Mouse (Mus musculus) neural tube, embryonic 14.5 days (tissue): ENCODE data around the gene Hhat. TPM values are rescaled to one million over a fixed set of nuclear protein-coding genes. Genes with fewer than 3 reads are reported as not detected.
A peak's percentile ranks its signal among the peaks of the same experiment; 100 is the strongest.

ENCODE experiments used
- ATAC-seq: fragments of 200-750 bp; cut with Nextera tagmentation; 2 replicates; pipeline ENCODE4 v1.8.0; 2017; ENCODE audit warnings: low read depth, mild to moderate bottlenecking, moderate TSS enrichment, moderate library complexity
- H3K27ac ChIP-seq: fragments of 300-500 bp; sonication (generic); 2 replicates; pipeline ENCODE4 v1.5.1; 2014; ENCODE audit warnings: low read depth, mild to moderate bottlenecking, control low read depth, low read length, moderate library complexity, mixed read lengths
- H3K27me3 ChIP-seq: fragments of 300-500 bp; sonication (generic); 2 replicates; pipeline ENCODE4 v1.6.1; 2014; ENCODE audit warnings: low read length; ENCODE audit not compliant: control insufficient read depth, insufficient read depth
- H3K36me3 ChIP-seq: fragments of 300-500 bp; sonication (generic); 2 replicates; pipeline ENCODE4 v1.6.1; 2014; ENCODE audit warnings: low read length, mixed read lengths; ENCODE audit not compliant: control insufficient read depth, insufficient read depth
- H3K4me1 ChIP-seq: fragments of 300-500 bp; sonication (generic); 2 replicates; pipeline ENCODE4 v1.6.1; 2014; ENCODE audit warnings: low read length; ENCODE audit not compliant: control insufficient read depth, insufficient read depth
- H3K4me2 ChIP-seq: fragments of 300-500 bp; sonication (generic); 2 replicates; pipeline ENCODE4 v1.6.1; 2014; ENCODE audit warnings: mild to moderate bottlenecking, low read depth, low read length, control low read depth
- H3K4me3 ChIP-seq: fragments of 300-500 bp; sonication (generic); 2 replicates; pipeline ENCODE4 v1.5.1; 2014; ENCODE audit warnings: low read depth, low read length, control low read depth, mixed read lengths
- H3K9ac ChIP-seq: fragments of 300-500 bp; sonication (generic); replicated peaks from 2 replicates; pipeline ENCODE4 v1.6.1; 2014; ENCODE audit warnings: low read depth, mild to moderate bottlenecking, control low read depth, low read length, mixed read lengths
- H3K9me3 ChIP-seq: fragments of 300-500 bp; sonication (generic); 2 replicates; pipeline ENCODE4 v1.6.1; 2016; ENCODE audit warnings: low read length; ENCODE audit not compliant: control insufficient read depth
- WGBS: fragments of 180-500 bp; shearing (Covaris S2); extraction: QIAGEN DNeasy Blood & Tissue Kit; methylation state at CpG from one replicate; pipeline ENCODE4 v1.1.7; 2014; 5-methylcytosine and 5-hydroxymethylcytosine counted together
- polyA plus RNA-seq: library from polyadenylated mRNA; unstranded; fragments of >200 nt; fragmentation: Nextera tagmentation; extraction: Ambion mirVana; gene quantifications from 2 replicates; pipeline ENCODE4 v1.2.1, GENCODE M21; 2014

The Hhat gene
- polyA plus RNA-seq, 1 experiment from 2014 or later: 3.1 TPM

- ATAC-seq: no peak
- WGBS: 26% methylated on average over 5 of the region's 5 CpGs
- no peaks in the 10 kb centered on the region for H3K36me3 ChIP-seq
Measured at GRCm38 (mm10) chr1:192604413-192604812, 166.6 kb downstream of the Hhat start.

GRCm38 (mm10) chr1:192603556-192603955 lies 167.5 kb downstream of the Hhat start:
- WGBS: 39% methylated on average over 7 of the region's 7 CpGs
- Histone ChIP-seq H3K4me3 (no peak overlapping the region), H3K9ac (no peak overlapping the region), H3K4me1 (no peaks in the 10 kb centered on the region), H3K27me3 (no peaks in the 10 kb centered on the region), H3K4me2 (no peak overlapping the region), H3K9me3 (no peaks in the 10 kb centered on the region), H3K36me3 (no peaks in the 10 kb centered on the region), H3K27ac (no peak overlapping the region)
- no peak for ATAC-seq

More at GRCm38 (mm10) chr1:192604413-192604812, 166.6 kb downstream of the Hhat start:
- H3K27ac ChIP-seq: no peak overlapping the region
- H3K4me2 ChIP-seq: no peak overlapping the region
- no peaks in the 10 kb centered on the region for H3K4me1 ChIP-seq
- no peak overlapping the region for H3K9ac ChIP-seq
- no peaks in the 10 kb centered on the region for H3K9me3 ChIP-seq
- H3K4me3 ChIP-seq: no peak overlapping the region
- H3K27me3 ChIP-seq: no peaks in the 10 kb centered on the region

- H3K9ac ChIP-seq: no peak overlapping the region
- ATAC-seq: no peak
- no peak overlapping the region for H3K27ac ChIP-seq
- H3K36me3 ChIP-seq: no peaks in the 10 kb centered on the region
- H3K4me3 ChIP-seq: no peak overlapping the region
- H3K4me2 ChIP-seq: no peak overlapping the region
- no peaks in the 10 kb centered on the region for H3K9me3 ChIP-seq
- no peaks in the 10 kb centered on the region for H3K27me3 ChIP-seq
- H3K4me1 ChIP-seq: no peaks in the 10 kb centered on the region
- 92% methylated on average over 3 of the region's 3 CpGs for WGBS
Measured at GRCm38 (mm10) chr1:192601206-192601605, 169.8 kb downstream of the Hhat start.

GRCm38 (mm10) chr1:192599746-192600145 lies 171.3 kb downstream of the Hhat start:
- H3K27me3 ChIP-seq: no peaks in the 10 kb centered on the region
- 89% methylated on average over 7 of the region's 7 CpGs for WGBS
- no peak overlapping the region for H3K4me2 ChIP-seq
- no peak overlapping the region for H3K27ac ChIP-seq
- no peaks in the 10 kb centered on the region for H3K9me3 ChIP-seq
- H3K9ac ChIP-seq: no peak overlapping the region
- no peak overlapping the region for H3K4me3 ChIP-seq
- H3K36me3 ChIP-seq: no peaks in the 10 kb centered on the region
- ATAC-seq: no peak
- H3K4me1 ChIP-seq: no peaks in the 10 kb centered on the region

GRCm38 (mm10) chr1:192598380-192598779 lies 172.6 kb downstream of the Hhat start:
- Histone ChIP-seq H3K9ac (no peak overlapping the region), H3K4me3 (no peak overlapping the region), H3K27me3 (no peaks in the 10 kb centered on the region), H3K27ac (no peak overlapping the region), H3K4me2 (no peak overlapping the region), H3K9me3 (no peaks in the 10 kb centered on the region), H3K36me3 (no peaks in the 10 kb centered on the region), H3K4me1 (no peaks in the 10 kb centered on the region)
- 44% methylated on average over 2 of the region's 2 CpGs for WGBS
- peak; percentile 91 for ATAC-seq

GRCm38 (mm10) chr1:192595426-192595825 lies 175.6 kb downstream of the Hhat start:
- no peak overlapping the region for H3K27ac ChIP-seq
- no peaks in the 10 kb centered on the region for H3K36me3 ChIP-seq
- H3K9me3 ChIP-seq: no peaks in the 10 kb centered on the region
- no peak overlapping the region for H3K4me3 ChIP-seq
- no peak for ATAC-seq
- H3K9ac ChIP-seq: no peak overlapping the region
- no peak overlapping the region for H3K4me2 ChIP-seq
- H3K4me1 ChIP-seq: no peaks in the 10 kb centered on the region
- 75% methylated on average over 4 of the region's 4 CpGs for WGBS
- no peaks in the 10 kb centered on the region for H3K27me3 ChIP-seq

GRCm38 (mm10) chr1:192593492-192593891 lies 177.5 kb downstream of the Hhat start:
- no peaks in the 10 kb centered on the region for H3K4me1 ChIP-seq
- 68% methylated on average over 3 of the region's 3 CpGs for WGBS
- no peak for ATAC-seq
- no peaks in the 10 kb centered on the region for H3K36me3 ChIP-seq
- no peak overlapping the region for H3K9ac ChIP-seq
- no peaks in the 10 kb centered on the region for H3K27me3 ChIP-seq
- no peak overlapping the region for H3K27ac ChIP-seq
- H3K4me2 ChIP-seq: no peak overlapping the region
- H3K9me3 ChIP-seq: no peaks in the 10 kb centered on the region
- H3K4me3 ChIP-seq: no peak overlapping the region

- H3K4me2 ChIP-seq: no peak overlapping the region
- H3K27ac ChIP-seq: no peak overlapping the region
- H3K36me3 ChIP-seq: no peaks in the 10 kb centered on the region
- no peaks in the 10 kb centered on the region for H3K9me3 ChIP-seq
- H3K9ac ChIP-seq: no peak overlapping the region
- no peak overlapping the region for H3K4me3 ChIP-seq
- WGBS: 89% methylated on average over 9 of the region's 9 CpGs
- H3K27me3 ChIP-seq: no peaks in the 10 kb centered on the region
- ATAC-seq: no peak
- H3K4me1 ChIP-seq: no peaks in the 10 kb centered on the region
Measured at GRCm38 (mm10) chr1:192587451-192587850, 183.6 kb downstream of the Hhat start.

- ATAC-seq: no peak
- H3K27me3 ChIP-seq: no peaks in the 10 kb centered on the region
- no peak overlapping the region for H3K4me2 ChIP-seq
- no peak overlapping the region for H3K4me3 ChIP-seq
- H3K9me3 ChIP-seq: no peaks in the 10 kb centered on the region
- no peak overlapping the region for H3K27ac ChIP-seq
- no peak overlapping the region for H3K9ac ChIP-seq
- no peaks in the 10 kb centered on the region for H3K36me3 ChIP-seq
- no peaks in the 10 kb centered on the region for H3K4me1 ChIP-seq
Measured at GRCm38 (mm10) chr1:192585289-192585688, 185.7 kb downstream of the Hhat start.

- Histone ChIP-seq H3K27ac (no peak overlapping the region), H3K9ac (no peak overlapping the region), H3K4me1 (no peaks in the 10 kb centered on the region), H3K36me3 (no peaks in the 10 kb centered on the region), H3K27me3 (no peaks in the 10 kb centered on the region), H3K4me2 (no peak overlapping the region), H3K9me3 (no peaks in the 10 kb centered on the region), H3K4me3 (no peak overlapping the region)
- no peak for ATAC-seq
- WGBS: 88% methylated on average over 2 of the region's 2 CpGs
Measured at GRCm38 (mm10) chr1:192582921-192583320, 188.1 kb downstream of the Hhat start.
